Mouse (Mus musculus) limb, embryonic 15.5 days (tissue): Measurements from ENCODE around the gene Zdhhc24. TPM values are rescaled to one million over a fixed set of nuclear protein-coding genes. Genes with fewer than 3 reads are reported as not detected.
A peak's percentile ranks its signal among the peaks of the same experiment; 100 is the strongest.

ENCODE experiments used
- ATAC-seq: fragments of 200-750 bp; cut with Nextera tagmentation; 2 replicates; pipeline ENCODE4 v1.8.0; 2017; ENCODE audit warnings: low read depth, moderate TSS enrichment; ENCODE audit not compliant: insufficient number of reproducible peaks, low FRiP score, low TSS enrichment
- H3K27ac ChIP-seq: fragments of 300-500 bp; sonication (generic); 2 replicates; pipeline ENCODE4 v1.5.1; 2015; ENCODE audit warnings: moderate library complexity, mild to moderate bottlenecking, inconsistent platforms
- H3K27me3 ChIP-seq: fragments of 300-500 bp; sonication (generic); 2 replicates; pipeline ENCODE4 v1.6.1; 2015; ENCODE audit warnings: inconsistent platforms
- H3K36me3 ChIP-seq: fragments of 300-500 bp; sonication (generic); 2 replicates; pipeline ENCODE4 v1.6.1; 2015; ENCODE audit warnings: inconsistent platforms
- H3K4me1 ChIP-seq: fragments of 300-500 bp; sonication (generic); 2 replicates; pipeline ENCODE4 v1.6.1; 2015; ENCODE audit warnings: inconsistent platforms
- H3K4me2 ChIP-seq: fragments of 300-500 bp; sonication (generic); 2 replicates; pipeline ENCODE4 v1.6.1; 2015; ENCODE audit warnings: mild to moderate bottlenecking, inconsistent platforms
- H3K4me3 ChIP-seq: fragments of 300-500 bp; sonication (generic); 2 replicates; pipeline ENCODE4 v1.5.1; 2015; ENCODE audit warnings: mild to moderate bottlenecking, inconsistent platforms
- H3K9ac ChIP-seq: fragments of 300-500 bp; sonication (generic); 2 replicates; pipeline ENCODE4 v1.6.1; 2015; ENCODE audit warnings: inconsistent platforms
- H3K9me3 ChIP-seq: fragments of 300-500 bp; sonication (generic); 2 replicates; pipeline ENCODE4 v1.6.1; 2016; ENCODE audit warnings: inconsistent platforms
- WGBS: fragments of 180-500 bp; shearing (Covaris S2); methylation state at CpG from one replicate; pipeline ENCODE4 v1.1.7; 2015; 5-methylcytosine and 5-hydroxymethylcytosine counted together
- polyA plus RNA-seq: library from polyadenylated mRNA; unstranded; fragments of >200 nt; fragmentation: Nextera tagmentation; extraction: Ambion mirVana; gene quantifications from 2 replicates; pipeline ENCODE4 v1.2.1, GENCODE M21; 2015

Zdhhc24 gene
- polyA plus RNA-seq = 9.9 and 11.4 TPM in 2 replicates

DNA sequence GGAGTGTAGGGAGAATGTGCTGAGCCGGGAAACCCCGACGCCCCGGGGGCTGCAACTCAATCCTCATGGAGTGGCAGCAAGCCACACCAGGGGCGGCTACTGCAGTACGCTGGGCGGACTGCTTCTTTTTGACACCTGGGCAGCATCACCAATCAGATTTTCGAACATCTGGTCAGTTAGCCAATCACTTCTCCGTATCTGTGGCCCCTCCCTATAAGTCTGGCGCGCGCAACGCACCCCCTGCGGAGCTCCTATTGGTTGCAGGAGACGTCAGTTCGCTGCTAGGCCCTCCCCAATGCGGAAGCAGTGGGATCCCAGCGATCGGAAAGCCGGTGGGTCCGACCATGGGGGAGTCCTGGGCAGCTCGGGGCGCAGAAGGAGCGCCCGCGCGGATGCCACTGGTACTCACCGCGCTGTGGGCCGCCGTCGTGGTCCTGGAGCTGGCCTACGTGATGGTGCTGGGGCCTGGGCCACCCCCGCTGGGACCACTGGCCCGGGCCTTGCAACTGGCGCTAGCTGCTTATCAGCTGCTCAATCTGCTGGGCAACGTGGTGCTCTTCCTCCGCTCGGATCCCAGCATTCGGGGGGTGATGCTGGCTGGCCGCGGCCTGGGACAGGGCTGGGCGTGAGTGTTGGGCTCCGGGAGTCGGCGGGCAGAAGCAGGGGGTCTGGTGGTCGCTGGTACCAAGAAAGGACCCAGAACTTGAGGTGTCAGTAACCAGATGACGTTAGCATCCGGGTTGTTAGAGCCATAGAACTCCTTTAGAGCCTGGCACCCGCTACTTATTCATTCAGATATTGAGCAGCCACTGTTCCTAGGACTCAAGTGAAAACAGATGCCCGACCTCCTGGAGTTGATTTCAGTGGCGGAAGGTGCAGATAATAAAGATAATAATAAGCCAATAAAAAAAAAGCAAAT is at the start of gene Zdhhc24:
TSS of gene Zdhhc24 (plus strand) at position 264 of the 919 bp plus-strand sequence.
- WGBS = under 1% methylated on average over 52 of the region's 52 CpGs

DNA sequence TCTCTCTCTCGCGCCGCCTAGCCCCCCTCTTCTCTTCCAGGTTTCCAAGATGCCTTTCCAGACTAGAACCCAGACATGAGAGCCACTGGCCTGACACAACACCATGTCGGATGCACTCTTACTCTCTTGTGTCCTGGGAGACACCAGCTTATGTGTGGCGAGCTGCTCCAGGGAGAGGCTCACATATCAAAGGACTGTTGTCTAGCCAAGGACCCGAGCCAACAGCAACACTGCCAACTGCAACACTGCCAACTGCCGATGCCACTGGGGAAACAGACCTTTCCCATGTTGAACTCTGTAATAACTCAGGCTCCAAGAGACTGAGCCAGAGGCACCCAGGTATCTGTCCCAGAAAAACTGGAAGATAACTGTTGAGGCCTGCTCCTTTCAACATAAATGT is 49.3 kb upstream of the Zdhhc24 start:
- H3K4me2 ChIP-seq = no peak overlapping the region
- no peaks in the 10 kb centered on the region for H3K4me1 ChIP-seq
- H3K27me3 ChIP-seq = no peaks in the 10 kb centered on the region
- WGBS = 55% methylated on average over 7 of the region's 7 CpGs
- H3K4me3 ChIP-seq = no peak overlapping the region
- no peak overlapping the region for H3K9ac ChIP-seq
- no peaks in the 10 kb centered on the region for H3K9me3 ChIP-seq
- no peak overlapping the region for H3K27ac ChIP-seq
- ATAC-seq = no peak
- peaks cover 34% of the 10 kb centered on the region for H3K36me3 ChIP-seq

More for the DNA sequence above, at the start of gene Zdhhc24:
- Histone ChIP-seq H3K9me3 (no peaks in the 10 kb centered on the region), H3K27me3 (no peaks in the 10 kb centered on the region), H3K4me1 (peaks cover 29% of the 10 kb centered on the region), H3K4me2 (peak within 1 kb of the TSS; percentile 92), H3K27ac (peak within 1 kb of the TSS; percentile 71), H3K36me3 (no peaks in the 10 kb centered on the region), H3K4me3 (peak within 1 kb of the TSS; percentile 81), H3K9ac (peak within 1 kb of the TSS; percentile 93)
- peak; percentile 96 for ATAC-seq

DNA sequence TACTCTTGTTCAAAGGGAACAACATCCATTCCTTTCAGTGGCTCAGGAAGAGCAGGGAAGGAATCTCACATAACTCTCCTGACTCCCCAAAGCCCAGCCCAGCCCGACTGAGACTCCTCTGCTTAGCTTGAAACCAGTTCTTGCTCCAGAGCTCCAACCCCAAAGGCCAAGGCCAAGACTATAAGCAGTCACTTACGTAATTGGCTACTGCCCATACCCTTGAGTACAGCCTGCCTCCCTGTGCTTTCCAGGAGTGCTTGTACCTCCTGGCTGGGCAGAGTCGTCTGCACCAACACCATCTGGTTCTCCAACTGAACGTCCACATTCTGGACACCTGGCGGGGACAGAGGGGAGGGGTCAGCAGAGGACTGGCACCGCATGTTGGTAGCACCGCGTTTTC is 44.5 kb upstream of the Zdhhc24 start:
- Histone ChIP-seq H3K27ac (no peak overlapping the region), H3K9me3 (no peaks in the 10 kb centered on the region), H3K4me3 (no peak overlapping the region), H3K9ac (no peak overlapping the region), H3K27me3 (no peaks in the 10 kb centered on the region), H3K36me3 (peaks cover 16% of the 10 kb centered on the region; the same call in 1 of the 2 replicates), H3K4me1 (peaks cover 9% of the 10 kb centered on the region), H3K4me2 (no peak overlapping the region)
- WGBS = 79% methylated on average over 8 of the region's 8 CpGs
- ATAC-seq = no peak

DNA sequence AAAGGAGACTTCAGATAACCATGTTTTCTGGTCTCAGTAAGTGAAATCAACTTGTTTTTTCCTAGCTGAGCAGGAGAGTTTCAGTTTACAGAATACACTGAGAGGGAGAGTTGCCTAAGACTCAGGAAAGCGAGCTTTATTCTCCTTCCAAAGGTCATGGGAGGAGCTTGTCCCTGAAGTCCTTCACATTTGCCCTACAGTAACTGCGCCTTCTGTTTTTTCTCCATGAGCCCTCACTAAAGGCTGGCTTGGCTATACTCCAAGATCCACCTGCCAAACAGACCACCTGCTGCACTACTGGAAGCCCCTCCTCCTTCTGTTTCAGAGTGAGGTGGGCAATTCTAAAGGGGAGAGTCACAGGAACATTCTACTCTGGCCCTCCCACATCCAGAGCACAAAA is 42.4 kb upstream of the Zdhhc24 start:
- H3K27ac ChIP-seq = no peak overlapping the region
- ATAC-seq = no peak
- peaks cover 16% of the 10 kb centered on the region for H3K4me1 ChIP-seq
- peaks cover 15% of the 10 kb centered on the region for H3K27me3 ChIP-seq
- H3K36me3 ChIP-seq = peaks cover 7% of the 10 kb centered on the region; the same call in 1 of the 2 replicates
- no peak overlapping the region for H3K9ac ChIP-seq
- WGBS = 73% methylated on average over 2 of the region's 2 CpGs
- no peak overlapping the region for H3K4me3 ChIP-seq
- no peaks in the 10 kb centered on the region for H3K9me3 ChIP-seq
- no peak overlapping the region for H3K4me2 ChIP-seq

DNA sequence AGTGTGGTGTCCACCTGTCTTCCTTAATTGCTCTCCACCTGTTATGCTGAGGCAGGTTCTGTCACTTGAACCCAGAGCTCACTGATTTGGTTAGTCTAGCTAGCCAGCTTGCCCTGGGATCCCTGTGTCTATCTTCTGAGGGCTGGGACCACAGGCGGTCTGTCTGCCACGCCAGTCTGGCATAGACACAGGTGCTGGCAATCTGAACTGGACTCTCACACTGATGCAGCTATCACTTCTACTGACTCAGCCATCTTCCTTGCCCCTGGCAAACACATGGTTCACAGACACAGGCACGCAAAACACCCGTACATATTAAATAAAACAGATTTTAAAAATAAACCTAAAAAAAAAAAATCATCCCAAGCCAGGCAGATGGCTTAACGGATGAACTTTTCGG is 41.4 kb upstream of the Zdhhc24 start:
- ATAC-seq = no peak
- no peaks in the 10 kb centered on the region for H3K9me3 ChIP-seq
- no peak overlapping the region for H3K4me2 ChIP-seq
- H3K27ac ChIP-seq = no peak overlapping the region
- H3K9ac ChIP-seq = no peak overlapping the region
- peaks cover 16% of the 10 kb centered on the region for H3K4me1 ChIP-seq
- H3K4me3 ChIP-seq = no peak overlapping the region
- peaks cover 7% of the 10 kb centered on the region; the same call in 1 of the 2 replicates for H3K36me3 ChIP-seq
- H3K27me3 ChIP-seq = peaks cover 25% of the 10 kb centered on the region
- WGBS = 95% methylated on average over 6 of the region's 6 CpGs

DNA sequence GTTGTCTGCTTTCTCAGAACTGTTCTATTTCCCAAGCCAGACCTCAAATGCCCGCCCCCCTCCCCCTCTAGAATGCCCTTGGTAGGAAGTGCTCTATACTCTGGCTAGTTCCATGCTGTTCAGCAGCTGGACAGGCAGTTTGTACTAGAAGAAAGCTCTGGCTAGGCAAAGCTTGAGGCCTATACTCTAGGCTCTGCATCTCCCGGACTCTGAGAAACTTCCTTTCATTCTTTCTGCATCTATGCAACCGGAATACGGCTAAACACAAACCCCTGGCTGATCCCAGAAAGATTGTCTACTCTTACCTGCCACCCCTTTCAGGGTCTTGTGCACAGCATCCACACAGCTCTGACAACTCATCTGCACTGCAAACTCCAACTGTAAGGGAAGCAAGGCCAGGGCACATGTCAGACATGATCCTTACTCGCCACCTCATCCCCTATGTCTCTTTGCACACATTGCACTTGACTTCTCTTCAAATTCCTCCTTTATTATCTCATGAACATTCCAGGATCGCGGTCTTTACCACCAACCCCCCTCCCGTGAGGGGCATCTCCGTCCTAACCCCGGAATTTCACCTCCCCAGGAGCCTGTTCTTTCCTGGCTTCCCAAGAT is 39.8 kb upstream of the Zdhhc24 start:
- H3K4me2 ChIP-seq = peak overlapping the region; percentile 97
- no peaks in the 10 kb centered on the region for H3K36me3 ChIP-seq
- H3K4me3 ChIP-seq = peak overlapping the region; percentile 63
- H3K27me3 ChIP-seq = peaks cover 28% of the 10 kb centered on the region
- H3K27ac ChIP-seq = 0 out of 2 replicates have a peak overlapping the region, but pooled peaks have one; percentile 3
- H3K9me3 ChIP-seq = no peaks in the 10 kb centered on the region
- no peak for ATAC-seq
- peak overlapping the region; percentile 66 for H3K9ac ChIP-seq
- 31% methylated on average over 10 of the region's 10 CpGs for WGBS
- peaks cover 16% of the 10 kb centered on the region for H3K4me1 ChIP-seq

DNA sequence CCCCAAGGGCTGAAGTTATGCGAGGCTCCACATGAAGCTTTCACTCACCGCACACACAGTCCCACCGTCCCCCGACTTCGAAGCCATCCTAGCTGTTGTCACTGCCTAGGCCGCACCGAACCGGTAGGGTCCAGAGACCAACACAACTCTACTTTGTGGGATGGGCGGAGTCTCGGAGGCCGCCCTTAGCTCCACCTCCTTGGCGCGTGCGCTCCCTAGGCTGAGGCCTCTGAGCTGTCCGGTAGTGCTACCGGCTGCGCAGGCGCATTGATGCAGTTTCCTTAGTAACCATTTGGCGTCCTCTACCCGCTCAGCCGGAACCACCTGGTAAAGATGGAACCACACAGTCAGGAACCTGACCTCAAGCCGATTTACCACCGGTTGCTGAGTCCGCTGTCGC is 39.3 kb upstream of the Zdhhc24 start, which contains the start of the genes Ccs and Ccdc87:
TSS of gene Ccs (minus strand) at position 184 of the 400 bp plus-strand sequence.
TSS of gene Ccdc87 (plus strand) at position 218 of the 400 bp plus-strand sequence.
- 0 out of 2 replicates have a peak within 1 kb of the TSS, but pooled peaks have one; percentile 3 for H3K27ac ChIP-seq
- H3K4me3 ChIP-seq = peak within 1 kb of the TSS; percentile 63
- ATAC-seq = peak; percentile 95
- WGBS = under 1% methylated on average over 25 of the region's 25 CpGs
- H3K4me2 ChIP-seq = peak within 1 kb of the TSS; percentile 97
- peaks cover 28% of the 10 kb centered on the region for H3K27me3 ChIP-seq
- peak within 1 kb of the TSS; percentile 66 for H3K9ac ChIP-seq
- H3K4me1 ChIP-seq = peaks cover 16% of the 10 kb centered on the region
- H3K9me3 ChIP-seq = no peaks in the 10 kb centered on the region
- no peaks in the 10 kb centered on the region for H3K36me3 ChIP-seq

DNA sequence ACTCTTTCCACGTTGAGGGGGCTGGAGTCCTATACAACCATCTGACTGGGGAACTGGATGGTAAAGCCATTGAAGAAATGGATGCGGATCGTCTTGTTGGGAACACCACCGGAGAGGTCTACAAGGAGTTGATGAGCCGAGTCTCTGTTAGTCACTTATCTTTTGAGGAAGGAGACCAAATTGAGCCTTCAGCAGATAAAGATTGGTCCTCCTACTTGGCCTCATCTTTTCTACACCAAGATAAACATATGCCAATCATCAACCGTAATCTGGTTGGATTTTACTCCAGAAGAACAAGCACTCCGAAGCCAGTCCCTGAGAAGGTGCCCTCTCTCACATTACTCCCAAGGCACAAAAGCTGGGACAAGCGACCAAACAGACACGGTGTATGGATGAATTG is 37.6 kb upstream of the Zdhhc24 start:
- no peak overlapping the region for H3K4me2 ChIP-seq
- no peak overlapping the region for H3K4me3 ChIP-seq
- no peak overlapping the region for H3K9ac ChIP-seq
- H3K4me1 ChIP-seq = peaks cover 16% of the 10 kb centered on the region
- no peaks in the 10 kb centered on the region for H3K9me3 ChIP-seq
- no peak overlapping the region for H3K27ac ChIP-seq
- 85% methylated on average over 9 of the region's 9 CpGs for WGBS
- H3K27me3 ChIP-seq = peaks cover 32% of the 10 kb centered on the region
- ATAC-seq = no peak
- H3K36me3 ChIP-seq = no peaks in the 10 kb centered on the region

DNA sequence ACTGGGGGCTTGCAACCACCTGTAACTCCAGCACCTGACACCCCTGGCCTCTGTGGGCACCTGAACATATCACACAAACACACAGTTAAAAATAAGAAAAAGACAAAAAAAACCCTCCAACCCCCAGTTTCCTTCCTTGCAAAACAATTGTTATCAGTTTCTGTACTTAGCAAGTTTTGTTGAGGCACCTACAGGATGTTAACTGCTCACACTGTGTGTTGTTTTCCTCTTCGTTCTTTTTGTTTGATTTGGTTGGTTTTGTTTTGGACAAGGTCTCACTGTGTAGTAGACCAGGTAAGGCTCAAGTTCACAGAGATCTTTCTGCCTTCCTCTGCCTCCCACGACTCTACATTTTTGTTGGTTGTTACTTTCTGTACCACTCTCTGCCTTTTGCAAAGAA is 35.9 kb upstream of the Zdhhc24 start:
- Histone ChIP-seq H3K27ac (no peak overlapping the region), H3K27me3 (peaks cover 32% of the 10 kb centered on the region), H3K36me3 (no peaks in the 10 kb centered on the region), H3K4me1 (peaks cover 16% of the 10 kb centered on the region), H3K4me3 (no peak overlapping the region), H3K4me2 (no peak overlapping the region), H3K9me3 (no peaks in the 10 kb centered on the region), H3K9ac (no peak overlapping the region)
- WGBS = 60% methylated on average over 2 of the region's 2 CpGs
- no peak for ATAC-seq

DNA sequence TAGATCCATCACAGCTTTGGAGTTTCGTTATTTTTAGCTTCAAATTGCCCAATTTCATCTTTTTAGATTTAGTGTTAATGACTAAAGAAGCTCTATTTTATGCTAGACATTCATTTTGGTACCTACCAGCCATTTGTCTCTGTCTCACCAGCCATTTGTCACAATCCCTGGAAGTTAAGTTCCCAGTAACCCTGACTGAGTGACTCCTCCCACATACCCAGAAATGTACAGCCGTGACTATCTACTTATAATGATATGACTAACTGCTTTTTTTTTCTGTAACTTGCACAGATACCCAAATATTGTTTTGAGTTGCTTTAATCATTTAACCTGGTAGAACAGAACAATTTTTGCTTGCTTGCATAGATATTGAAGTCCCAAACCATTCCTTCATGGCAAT is 32.6 kb upstream of the Zdhhc24 start:
- Histone ChIP-seq H3K9ac (no peak overlapping the region), H3K4me3 (no peak overlapping the region), H3K27me3 (peaks cover 19% of the 10 kb centered on the region), H3K27ac (no peak overlapping the region), H3K9me3 (no peaks in the 10 kb centered on the region), H3K36me3 (no peaks in the 10 kb centered on the region), H3K4me1 (no peaks in the 10 kb centered on the region), H3K4me2 (no peak overlapping the region)
- ATAC-seq = no peak
- 60% methylated on average over 2 of the region's 2 CpGs for WGBS

DNA sequence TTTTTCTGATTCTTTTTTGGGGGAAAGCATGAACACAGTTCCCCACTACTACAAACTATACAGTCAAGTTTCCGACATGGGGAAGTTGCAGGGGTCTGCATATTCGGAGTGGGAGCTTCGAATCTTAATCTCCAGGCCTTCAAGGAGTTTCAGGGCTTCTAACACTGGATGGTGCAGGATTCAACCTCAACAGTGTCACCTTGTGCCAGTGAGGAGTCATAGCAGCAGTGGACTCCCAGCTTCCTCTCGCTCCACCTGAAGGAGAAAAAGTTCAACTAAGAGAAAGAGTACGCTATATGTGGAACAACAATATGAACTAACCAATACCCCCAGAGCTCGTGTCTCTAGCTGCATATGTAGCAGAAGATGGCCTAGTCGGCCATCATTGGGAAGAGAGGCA is 31.0 kb upstream of the Zdhhc24 start:
- Histone ChIP-seq H3K27me3 (peaks cover 4% of the 10 kb centered on the region; the same call in 1 of the 2 replicates), H3K4me2 (no peak overlapping the region), H3K9me3 (no peaks in the 10 kb centered on the region), H3K36me3 (no peaks in the 10 kb centered on the region), H3K9ac (no peak overlapping the region), H3K4me1 (no peaks in the 10 kb centered on the region), H3K27ac (no peak overlapping the region), H3K4me3 (no peak overlapping the region)
- no peak for ATAC-seq
- 35% methylated on average over 7 of the region's 7 CpGs for WGBS

DNA sequence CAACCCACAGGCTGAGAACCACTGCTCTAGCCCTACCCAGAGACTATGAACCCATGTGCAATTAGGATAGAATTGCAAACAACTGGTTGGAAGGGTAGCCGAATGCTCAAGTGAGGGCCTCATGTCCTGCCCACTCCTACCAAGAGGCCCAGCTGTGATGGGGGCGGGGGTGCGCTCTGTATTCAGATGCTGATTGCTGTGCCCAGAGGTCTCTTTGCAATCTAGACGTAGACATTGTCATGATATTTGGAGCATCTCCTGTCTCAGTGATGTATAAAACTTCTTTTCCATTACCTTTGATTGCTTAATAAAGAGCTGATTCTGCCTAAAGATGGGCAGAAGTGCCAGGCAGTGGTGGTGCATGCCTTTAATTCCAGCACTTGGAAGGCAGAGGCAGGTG is 28.7 kb upstream of the Zdhhc24 start:
- Histone ChIP-seq H3K27ac (no peak overlapping the region), H3K27me3 (peaks cover 4% of the 10 kb centered on the region; the same call in 1 of the 2 replicates), H3K36me3 (no peaks in the 10 kb centered on the region), H3K4me1 (0 out of 2 replicates have a peak, but pooled peaks cover 4% of the 10 kb centered on the region), H3K9me3 (no peaks in the 10 kb centered on the region), H3K4me3 (no peak overlapping the region), H3K9ac (no peak overlapping the region), H3K4me2 (no peak overlapping the region)
- 51% methylated on average over 4 of the region's 4 CpGs for WGBS
- ATAC-seq = no peak
